Mouse (Mus musculus) adrenal gland (tissue): ENCODE data around the gene Olfr1084.
"Not testable (repeated sequence)": the region's sequence is repeated elsewhere in the genome, so short reads cannot be mapped to it uniquely, and the experiment has no call there.

Experiments used
- intact Hi-C: fragments of 180-260 bp; cut with DNase I; formaldehyde crosslinking; loops from one replicate; pipeline ENCODE4 v1.15.1; 2025
- long read RNA-seq, 2 experiments: library from polyadenylated mRNA; unstranded; transcript quantifications; one replicate each; pipeline ENCODE4 v2.0.0; 2020; ENCODE audit warnings: borderline replicate concordance in 1 of 2; ENCODE audit not compliant: insufficient replicate concordance in 1 of 2

Gene Olfr1084
- long read RNA-seq, experiment 1, result 0 reads
- long read RNA-seq, experiment 2, result 0 reads

DNA sequence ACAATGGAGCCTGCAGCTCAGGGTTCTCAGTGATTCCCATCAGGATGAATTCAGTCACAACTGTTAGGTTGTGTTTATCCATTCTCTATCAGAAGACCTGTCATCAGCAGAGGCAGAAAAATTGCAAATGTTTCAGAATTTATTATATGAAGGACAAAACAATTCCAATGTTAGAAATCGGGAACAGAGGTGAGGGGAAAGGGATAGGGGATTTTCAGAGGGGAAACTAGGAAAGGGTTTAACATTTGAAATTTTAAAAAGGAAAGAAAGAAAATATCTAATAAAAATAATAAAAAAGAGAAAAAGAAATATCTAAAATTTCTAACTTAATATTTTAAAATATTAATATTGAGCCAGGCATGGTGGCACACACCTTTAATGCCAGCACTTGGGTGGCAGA is at the start of gene Olfr1084:
Olfr1084 (minus strand) TSS at position 101 of the 400 bp plus-strand sequence.
- intact Hi-C loops, result not testable (repeated sequence)

DNA sequence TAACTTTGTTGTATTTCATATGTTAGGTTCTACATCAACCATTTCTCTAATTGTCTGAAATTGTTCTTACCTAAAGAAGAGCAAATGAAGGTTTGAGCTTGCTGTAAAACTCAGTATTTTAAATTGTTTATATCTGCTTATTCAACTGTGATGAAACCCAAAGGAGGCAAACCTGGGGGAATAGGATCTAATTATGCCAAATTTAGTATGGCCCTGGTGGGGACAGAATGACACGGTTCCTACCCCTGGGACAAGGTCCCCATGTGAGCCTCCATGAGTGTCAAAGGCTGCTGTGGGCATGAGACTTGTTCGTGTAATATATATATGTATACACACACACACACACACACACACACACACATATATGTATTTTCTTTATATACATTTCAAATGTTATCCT is 40.5 kb upstream of the Olfr1084 start, which contains the start of gene Olfr1086:
Olfr1086 (minus strand) TSS at position 101 of the 400 bp plus-strand sequence.
- intact Hi-C loops, result no loop called here

DNA sequence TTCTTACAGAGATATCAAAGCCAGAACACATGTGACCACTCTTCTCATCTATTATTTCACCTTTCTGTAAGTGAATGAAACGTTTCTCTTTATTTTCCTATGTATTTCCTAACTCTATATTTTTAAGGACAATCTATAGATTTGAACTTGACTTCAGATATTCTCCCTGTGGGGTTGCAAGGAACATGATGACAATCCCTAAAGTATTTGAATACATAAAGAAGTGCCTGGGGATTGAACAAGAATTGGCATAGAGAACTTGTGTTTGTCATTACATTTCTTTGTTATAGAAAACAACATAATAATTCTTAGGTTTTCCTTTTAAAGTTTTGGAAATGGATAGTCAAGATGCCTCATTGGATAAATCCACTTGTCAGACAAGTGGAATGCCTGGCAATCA is 22.4 kb upstream of the Olfr1084 start, which contains the start of gene Olfr1085:
Olfr1085 (minus strand) TSS at position 101 of the 400 bp plus-strand sequence.
- intact Hi-C loops, result no loop called here

DNA sequence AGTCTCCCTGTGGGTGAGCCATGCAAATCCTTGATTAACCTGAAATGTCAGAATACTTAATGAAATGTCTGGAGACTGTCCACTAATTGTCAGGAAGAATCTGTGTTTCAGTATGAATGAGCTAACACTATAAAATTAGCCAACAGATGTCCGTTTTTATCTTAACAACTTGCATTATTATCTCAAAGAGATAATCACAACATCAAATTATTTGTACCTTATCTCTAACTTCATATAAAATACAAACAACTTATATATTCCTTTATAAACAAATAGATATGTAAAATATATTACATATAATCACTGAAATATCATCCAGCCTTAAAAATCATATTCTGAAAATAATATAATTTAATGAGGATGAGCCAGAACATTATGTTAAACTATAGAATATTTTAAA is 40.7 kb downstream of the Olfr1084 start, which contains the start of gene Olfr1082:
Olfr1082 (minus strand) TSS at position 101 of the 400 bp plus-strand sequence.
- intact Hi-C loops, result not testable (repeated sequence)
